Mouse (Mus musculus) gastrocnemius, adult 2 months (tissue): ENCODE results near the gene Soat2. TPM values are rescaled to one million over a fixed set of nuclear protein-coding genes. Genes with fewer than 3 reads are reported as not detected.

Source experiments
- DNase-seq: peaks from one replicate; pipeline ENCODE4 v3.0.0; 2022
- H3K27ac ChIP-seq: fragments of 200-600 bp; 2 replicates; pipeline ENCODE4 v1.8.1; 2022; ENCODE audit warnings: mild to moderate bottlenecking
- H3K4me3 ChIP-seq: fragments of 200-600 bp; 2 replicates; pipeline ENCODE4 v1.8.1; 2022; ENCODE audit warnings: mild to moderate bottlenecking, moderate library complexity
- CTCF ChIP-seq: fragments of 200-600 bp; IDR thresholded peaks from 2 replicates; pipeline ENCODE4 v1.8.1; 2022; ENCODE audit warnings: antibody characterized with exemption, mild to moderate bottlenecking, moderate library complexity
- intact Hi-C: fragments of 180-260 bp; cut with DNase I; formaldehyde crosslinking; loops from one replicate; pipeline ENCODE4 v1.15.1; 2025
- long read RNA-seq, 2 experiments: library from polyadenylated mRNA; stranded (forward); transcript quantifications; one replicate each; pipeline ENCODE4 v2.0.0; 2021
- total RNA-seq, 2 experiments: library from RNA; stranded (reverse); gene quantifications; 2 replicates each; pipeline ENCODE4 v1.2.3; 2021

Gene Soat2
- total RNA-seq, result under 1 TPM in 1 of 2 experiments, not detected in 1; 0.14 TPM
- long read RNA-seq, experiment 1, result 0 reads
- long read RNA-seq, experiment 2, result 0 reads

DNA sequence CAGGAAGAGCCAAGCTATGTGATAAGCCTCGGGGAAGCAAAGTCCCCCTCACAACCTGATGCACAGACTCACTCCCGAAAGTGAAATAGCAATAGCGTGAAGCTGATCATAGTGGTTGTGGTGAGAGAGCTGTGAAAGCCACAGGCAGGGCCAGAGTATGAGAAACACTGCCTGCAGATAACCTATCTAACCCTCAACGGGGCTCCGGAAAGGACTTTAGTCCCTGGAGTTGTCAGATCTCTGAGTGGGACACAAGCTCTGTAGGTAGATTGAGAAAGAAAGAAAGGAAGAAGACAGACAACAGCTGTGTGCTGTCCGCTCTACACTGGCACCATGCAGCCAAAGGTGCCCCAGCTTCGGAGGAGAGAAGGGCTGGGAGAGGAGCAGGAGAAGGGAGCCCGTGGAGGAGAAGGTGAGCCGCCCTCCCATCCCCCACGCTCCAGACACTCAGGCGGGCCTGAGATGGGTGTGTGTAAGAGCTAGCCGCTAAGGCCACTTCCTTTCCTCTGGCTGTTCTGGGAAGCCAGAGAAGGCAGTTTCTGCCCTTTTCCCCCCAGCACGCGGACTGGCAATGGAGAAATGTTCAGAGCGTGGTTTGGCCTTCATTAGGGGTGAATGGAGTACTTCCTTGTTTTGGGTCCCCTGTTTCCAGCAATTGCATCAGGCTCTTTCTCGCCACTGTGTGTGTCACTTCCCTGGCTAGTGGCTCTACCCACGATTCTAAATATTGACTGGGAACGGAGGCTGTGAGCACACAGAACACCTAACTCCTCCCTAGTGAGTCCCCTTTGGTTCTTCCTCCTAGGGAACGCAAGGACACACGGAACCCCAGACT, at the start of gene Soat2:
Gene Soat2, plus strand, starts transcription at position 226 of the 835 bp plus-strand sequence.
- TF ChIP-seq CTCF, result no peak
- Histone ChIP-seq H3K27ac (peak within 1 kb of the TSS; percentile 63), H3K4me3 (no peak within 1 kb of the TSS)
- peak; percentile 50 for DNase-seq
- intact Hi-C loops, result no loop called here

GRCm38 (mm10) chr15:102100996-102101671, 49.2 kb upstream of the Soat2 start:
- intact Hi-C loops, result no loop called here
- DNase-seq, result peak; percentile 73
- H3K4me3 ChIP-seq, result peak overlapping the region; percentile 87
- peak; percentile 35 for TF ChIP-seq CTCF
- H3K27ac ChIP-seq, result peak overlapping the region; percentile 96

DNA sequence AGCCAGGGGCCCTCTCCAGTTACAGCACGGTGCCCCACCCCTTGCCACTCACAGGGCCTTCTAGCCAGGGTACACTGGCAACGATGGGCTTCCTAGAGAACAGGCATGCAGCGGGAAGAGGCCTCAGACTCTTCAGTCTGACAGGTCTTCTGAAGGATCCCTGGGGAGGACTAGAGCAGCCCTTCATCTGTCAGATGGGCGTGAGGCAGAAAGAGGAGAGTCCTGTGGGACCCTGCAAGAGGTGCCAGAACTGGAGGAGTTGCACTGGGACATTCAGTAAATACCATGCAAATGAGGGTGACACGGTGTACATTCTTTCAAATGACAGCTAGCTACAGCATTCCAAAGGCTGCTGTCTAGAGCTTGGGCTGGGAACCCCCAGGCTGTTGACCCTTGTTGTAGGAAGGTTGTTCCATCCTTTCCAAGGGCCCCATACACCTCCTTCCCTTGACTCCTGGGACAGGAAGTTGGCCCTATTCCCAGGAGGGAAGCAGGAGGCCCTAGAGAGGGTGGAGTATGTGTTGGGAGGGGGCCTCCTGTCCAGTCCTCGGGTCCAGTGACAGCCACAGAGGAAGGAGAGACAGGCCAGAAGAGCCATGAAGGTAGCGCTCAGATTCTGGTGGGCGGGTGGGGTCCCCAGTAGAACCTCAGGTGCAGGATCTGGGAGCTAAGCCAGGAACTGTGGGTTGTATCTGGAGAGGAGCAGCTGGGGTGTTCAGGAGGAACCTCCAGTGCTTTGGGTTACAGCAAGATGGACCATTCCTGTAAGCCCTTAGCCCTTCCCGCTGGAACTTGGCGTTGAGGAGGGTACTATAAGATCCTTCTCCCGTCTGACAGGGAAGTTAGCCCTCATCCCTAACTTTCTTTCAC, 48.4 kb upstream of the Soat2 start:
- H3K4me3 ChIP-seq, result peak overlapping the region; percentile 87
- TF ChIP-seq CTCF, result no peak
- intact Hi-C loops, result loop anchor here (1.0 kb wide), 1 partner anchor 34 kb away; the partner anchor contains the start of gene Spryd3
- H3K27ac ChIP-seq, result peak overlapping the region; percentile 96
- peak; percentile 73 for DNase-seq

- TF ChIP-seq CTCF, result no peak
- Histone ChIP-seq H3K4me3 (peak overlapping the region; percentile 87), H3K27ac (peak overlapping the region; percentile 96)
- intact Hi-C loops, result loop anchor here (1.0 kb wide), 1 partner anchor 34 kb away; the partner anchor contains the start of gene Spryd3
- DNase-seq, result peak; percentile 84
Observed at GRCm38 (mm10) chr15:102102548-102103121, 47.7 kb upstream of the Soat2 start.

DNA sequence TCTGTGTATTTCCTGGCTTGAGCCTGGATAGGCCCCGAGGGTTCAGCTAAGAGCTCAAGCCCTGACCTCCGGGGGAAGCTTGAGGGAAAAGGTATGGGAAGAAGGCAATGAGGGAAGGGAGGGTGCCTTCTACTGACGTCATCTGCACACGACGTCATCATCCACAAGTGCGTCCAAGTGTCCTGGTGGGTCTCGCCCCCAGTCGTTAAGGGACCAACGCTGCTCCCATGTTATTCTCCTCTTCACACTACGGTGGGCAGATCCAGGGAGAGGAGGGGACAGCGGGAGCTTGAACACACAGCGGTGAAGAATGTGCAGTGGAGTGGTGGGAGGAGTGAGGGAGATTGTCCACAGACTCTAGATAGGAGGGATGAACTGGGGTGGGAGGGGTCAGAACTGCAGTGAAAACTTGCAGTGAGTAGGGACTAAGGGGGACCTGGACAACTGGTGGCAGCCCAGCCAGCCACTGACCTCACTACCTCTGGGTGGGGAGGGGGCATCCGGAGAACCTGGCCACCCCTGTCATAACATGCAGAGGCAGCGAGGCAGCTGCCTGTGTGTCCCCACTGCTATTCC, 46.9 kb upstream of the Soat2 start:
- intact Hi-C loops, result no loop called here
- Histone ChIP-seq H3K27ac (peak overlapping the region; percentile 96), H3K4me3 (peak overlapping the region; percentile 87)
- peak; percentile 72 for DNase-seq
- no peak for TF ChIP-seq CTCF

- TF ChIP-seq CTCF, result no peak
- H3K4me3 ChIP-seq, result peak overlapping the region; percentile 87
- peak overlapping the region; percentile 96 for H3K27ac ChIP-seq
- DNase-seq, result peak; percentile 94
- intact Hi-C loops, result no loop called here
Observed at GRCm38 (mm10) chr15:102103947-102104555, 46.3 kb upstream of the Soat2 start.

GRCm38 (mm10) chr15:102105360-102105759, 45.0 kb upstream of the Soat2 start:
- peak overlapping the region; percentile 96 for H3K27ac ChIP-seq
- H3K4me3 ChIP-seq, result peak overlapping the region; percentile 87
- peak; percentile 93 for DNase-seq
- intact Hi-C loops, result no loop called here
- no peak for TF ChIP-seq CTCF

- peak overlapping the region; percentile 87 for H3K4me3 ChIP-seq
- DNase-seq, result peak; percentile 55
- TF ChIP-seq CTCF, result peak; percentile 24; the same call in 1 of the 2 replicates
- H3K27ac ChIP-seq, result peak overlapping the region; percentile 96
- intact Hi-C loops, result no loop called here
Observed at GRCm38 (mm10) chr15:102105764-102106730, 44.3 kb upstream of the Soat2 start.

DNA sequence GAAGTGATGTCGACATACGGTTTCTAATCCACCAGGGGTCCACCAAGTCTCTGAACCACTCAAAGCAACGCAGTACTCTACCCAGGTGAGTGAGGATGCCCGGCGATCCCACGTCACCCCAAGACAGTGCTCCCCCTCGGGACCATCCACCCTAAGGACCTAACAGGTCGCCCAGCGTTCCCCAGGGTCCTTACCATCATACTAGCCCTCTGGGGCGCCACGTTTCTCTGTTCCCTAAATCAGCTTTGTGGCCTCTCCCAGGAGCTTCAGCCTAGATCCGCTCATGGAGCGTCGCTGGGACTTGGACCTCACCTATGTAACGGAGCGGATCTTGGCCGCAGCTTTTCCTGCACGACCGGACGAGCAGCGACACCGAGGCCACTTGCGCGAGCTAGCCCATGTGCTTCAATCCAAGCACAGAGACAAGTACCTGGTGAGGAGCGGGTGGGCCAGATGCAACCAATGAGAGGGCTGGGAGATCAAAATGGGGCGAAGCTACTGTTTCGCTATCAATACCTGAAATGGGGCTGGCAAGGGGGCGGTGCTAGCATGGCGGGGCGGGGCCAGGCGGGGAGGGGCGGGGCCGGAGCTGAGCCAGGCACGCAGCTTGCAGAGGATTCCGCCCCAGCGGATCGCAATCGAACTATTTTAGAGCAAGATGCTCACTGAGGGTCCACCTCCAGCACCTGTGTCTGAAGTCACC, 43.4 kb upstream of the Soat2 start:
- peak; percentile 42 for DNase-seq
- H3K4me3 ChIP-seq, result peak overlapping the region; percentile 87
- intact Hi-C loops, result no loop called here
- TF ChIP-seq CTCF, result no peak
- peak overlapping the region; percentile 96 for H3K27ac ChIP-seq
